Mouse (Mus musculus) layer of hippocampus, postnatal 10 days (tissue): Measurements from ENCODE around the gene Specc1l. TPM values are rescaled to one million over a fixed set of nuclear protein-coding genes. Genes with fewer than 3 reads are reported as not detected.

Source experiments
- DNase-seq, 2 experiments: peaks; one replicate each; pipeline ENCODE4 v3.0.0; 2021; ENCODE audit warnings: low spot score in 2 of 2
- long read RNA-seq: library from polyadenylated mRNA; stranded (forward); transcript quantifications from one replicate; pipeline ENCODE4 v2.0.0, GENCODE M21; 2023
- total RNA-seq, 2 experiments: library from RNA; stranded (reverse); gene quantifications; 2 replicates each; pipeline ENCODE4 v1.2.3; 2021

Specc1l gene
- total RNA-seq, result 10 to 100 TPM; 45.9 to 47.3 TPM
- long read RNA-seq, full-length matches to known transcripts, result 4 of 18 reads
- long read RNA-seq, partial matches to known transcripts, result 5 of 18 reads
- long read RNA-seq, other reads (novel, unspliced or antisense), result 9 of 18 reads

DNA sequence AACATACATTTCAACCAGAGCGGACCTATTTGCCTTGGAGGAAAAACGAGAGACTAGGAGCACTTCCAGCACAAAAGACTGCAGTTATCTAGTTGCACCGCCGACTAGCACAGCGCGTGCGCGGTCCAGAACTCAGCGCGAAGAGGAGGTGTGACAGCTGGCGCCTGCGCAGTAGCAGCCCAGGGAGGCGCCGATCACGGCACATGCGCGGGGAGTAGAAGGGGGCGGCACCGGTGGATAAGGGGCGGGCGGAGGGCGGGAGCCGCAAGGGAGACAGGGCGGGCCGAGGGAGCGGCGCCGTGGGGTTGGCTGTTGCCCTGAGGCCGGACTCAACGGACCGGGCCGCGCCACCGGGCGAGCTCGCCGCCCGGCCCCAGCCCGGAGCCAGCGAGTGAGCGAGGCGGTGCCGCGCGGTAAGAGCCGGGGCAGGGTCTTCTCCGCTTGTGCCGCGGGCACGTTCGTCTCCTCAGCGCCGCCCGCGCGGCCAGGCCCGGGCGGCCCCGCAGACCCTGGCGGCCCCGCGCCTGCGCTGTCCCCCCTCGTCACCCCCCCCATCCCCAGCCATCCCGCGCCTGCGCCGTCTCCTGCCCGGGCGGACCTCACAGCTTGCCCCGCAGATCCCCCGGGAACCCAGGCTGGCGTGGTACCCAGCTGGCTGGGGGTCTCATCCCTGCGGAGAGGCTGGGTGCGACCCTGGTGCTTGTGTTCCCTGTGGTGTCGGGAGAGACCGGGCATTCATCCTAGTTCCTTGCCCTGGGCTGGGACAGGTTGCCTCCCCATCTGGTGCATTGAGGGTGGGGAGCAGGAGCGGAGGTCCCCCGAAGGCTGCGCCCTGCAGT, at the start of gene Specc1l:
TSS of gene Specc1l (plus strand) at position 267 of the 839 bp plus-strand sequence.
- peak; percentile 93 to 97 for DNase-seq

DNA sequence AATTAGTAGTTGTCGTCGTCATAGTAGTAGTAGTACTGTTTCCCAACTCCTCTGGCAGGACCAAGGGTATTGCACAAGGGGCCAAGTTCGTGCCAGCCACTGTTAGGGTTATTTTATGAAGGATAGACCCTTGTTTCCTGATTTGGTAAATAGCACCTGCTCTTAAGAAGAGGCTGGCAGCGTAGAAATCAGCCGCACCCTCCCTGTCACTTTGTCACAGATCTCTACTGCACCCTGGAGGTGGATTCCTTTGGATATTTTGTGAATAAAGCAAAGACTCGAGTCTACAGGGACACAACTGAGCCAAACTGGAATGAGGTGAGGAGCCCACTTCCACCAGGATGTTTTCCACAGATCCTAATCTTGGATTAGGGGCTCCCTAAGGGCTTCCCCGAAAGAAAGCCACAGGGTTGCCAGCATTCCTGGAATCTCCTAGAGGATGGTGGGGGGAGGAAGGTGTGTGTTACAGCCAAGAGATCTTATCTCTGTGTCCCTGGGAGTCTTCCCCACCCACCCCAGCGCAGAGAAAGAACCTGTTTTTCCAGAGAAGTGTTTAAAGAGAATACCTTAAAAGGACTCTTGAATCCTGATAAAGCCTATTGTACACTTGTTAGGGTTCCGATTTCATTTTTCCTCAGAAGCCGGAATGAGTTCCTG, 45.9 kb upstream of the Specc1l start:
- no peak for DNase-seq

DNA sequence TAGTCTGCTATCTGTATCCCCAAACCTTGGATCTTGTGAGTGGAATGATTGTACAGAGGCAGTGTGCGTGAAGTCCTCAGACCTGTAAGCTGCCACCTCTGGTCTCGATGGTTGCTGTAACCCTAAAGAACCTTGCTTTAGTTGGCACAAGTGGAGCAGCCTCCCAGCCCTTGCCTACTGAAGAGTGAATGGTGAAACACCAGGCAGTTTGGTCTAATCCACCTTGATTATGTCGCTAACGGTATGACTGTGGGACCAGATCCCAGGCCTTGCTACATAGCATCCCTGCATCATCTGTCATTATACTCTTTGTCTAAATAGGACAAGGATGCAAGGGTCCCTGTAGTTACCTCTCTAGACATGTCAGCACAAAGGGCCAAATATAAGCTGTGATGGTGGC, 45.3 kb upstream of the Specc1l start:
- DNase-seq, result no peak

DNA sequence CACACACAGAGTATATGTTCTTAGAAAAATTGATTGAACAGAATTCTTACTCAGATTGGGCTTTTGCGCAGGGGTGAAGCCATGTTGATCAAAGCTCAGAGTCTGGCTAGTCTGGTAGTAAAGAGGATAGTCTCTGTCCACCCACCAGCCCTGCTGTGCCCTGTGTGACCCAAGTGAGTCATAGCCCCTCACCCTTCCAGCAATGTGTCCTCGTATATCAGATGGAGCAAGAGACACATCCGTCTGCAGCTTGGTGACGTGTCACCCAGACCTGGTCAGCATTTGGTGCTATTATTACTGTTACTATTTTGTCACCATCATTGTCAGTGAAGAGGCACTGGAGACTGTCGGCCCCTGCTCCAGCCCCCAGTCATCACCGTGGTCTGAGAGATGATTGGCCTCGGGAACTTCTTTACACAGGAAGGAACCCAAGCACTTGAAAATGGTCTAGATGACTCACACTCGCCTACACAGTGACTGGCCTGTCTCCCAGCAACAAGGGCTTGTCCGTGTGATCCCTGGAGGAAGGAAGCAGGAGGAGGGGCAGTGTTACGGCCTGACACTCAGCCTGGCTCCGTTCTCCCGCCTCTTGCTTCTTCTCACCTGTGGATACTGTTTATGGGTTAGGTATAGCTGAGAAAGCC, 41.5 kb upstream of the Specc1l start:
- DNase-seq, result no peak

DNA sequence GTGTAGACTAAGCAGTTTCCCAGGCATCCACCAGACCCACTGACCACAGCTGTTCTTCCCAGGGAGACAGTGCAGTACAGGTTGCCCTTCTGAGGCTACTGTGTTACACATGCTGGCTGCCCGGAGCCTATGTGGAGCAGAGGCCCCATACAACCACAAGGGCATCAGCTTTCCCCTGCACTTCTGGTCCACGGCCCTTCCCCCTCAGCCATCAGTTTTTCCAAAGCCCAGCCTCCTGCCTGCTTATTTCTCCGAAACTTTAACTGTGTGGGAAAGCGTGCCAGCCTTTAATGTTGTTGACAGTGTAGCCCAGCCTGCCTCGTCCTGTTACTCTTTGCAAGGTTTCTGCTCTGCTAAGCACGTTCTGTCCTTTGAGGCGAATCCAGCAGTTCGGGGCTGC, 38.8 kb upstream of the Specc1l start:
- DNase-seq, result no peak

DNA sequence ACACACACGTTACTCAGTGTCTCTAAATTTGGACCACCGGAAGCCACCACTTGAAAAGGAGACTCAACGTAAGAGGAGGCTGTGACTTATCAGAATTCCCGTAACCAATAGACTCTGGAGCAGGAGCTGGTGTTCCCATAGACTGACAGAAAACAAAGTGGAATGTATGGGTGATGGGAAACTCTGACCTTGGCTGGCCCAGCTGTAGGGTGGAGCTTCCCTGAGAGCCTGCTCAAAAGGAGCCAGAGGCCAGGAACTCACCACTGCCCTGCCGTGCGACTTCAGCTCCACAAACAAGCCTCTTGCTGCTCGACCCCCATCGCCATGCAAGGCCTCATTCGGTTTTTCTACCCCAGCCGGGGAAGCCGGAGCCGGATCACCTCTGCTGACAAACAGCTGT, 38.2 kb upstream of the Specc1l start:
- DNase-seq, result no peak

DNA sequence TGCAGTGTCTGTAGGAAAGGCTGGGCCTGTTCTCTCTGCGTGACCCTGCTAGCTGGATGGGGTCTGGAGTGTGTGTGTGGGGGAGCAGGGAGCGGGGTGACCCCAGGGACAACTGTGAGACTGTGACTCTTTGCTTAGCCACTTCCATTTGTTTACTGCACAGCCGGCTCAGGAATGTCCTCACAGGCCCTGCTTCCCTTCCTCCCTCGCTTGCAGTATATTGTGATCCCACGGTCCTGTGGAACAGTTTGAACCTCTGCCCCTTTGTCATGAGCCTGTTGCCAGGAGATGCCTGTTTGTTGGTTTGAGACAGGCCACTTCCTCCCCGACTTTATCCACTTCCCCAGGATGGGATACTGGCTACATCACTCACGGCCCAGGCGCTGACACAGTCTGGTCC, 35.4 kb upstream of the Specc1l start:
- DNase-seq, result no peak

DNA sequence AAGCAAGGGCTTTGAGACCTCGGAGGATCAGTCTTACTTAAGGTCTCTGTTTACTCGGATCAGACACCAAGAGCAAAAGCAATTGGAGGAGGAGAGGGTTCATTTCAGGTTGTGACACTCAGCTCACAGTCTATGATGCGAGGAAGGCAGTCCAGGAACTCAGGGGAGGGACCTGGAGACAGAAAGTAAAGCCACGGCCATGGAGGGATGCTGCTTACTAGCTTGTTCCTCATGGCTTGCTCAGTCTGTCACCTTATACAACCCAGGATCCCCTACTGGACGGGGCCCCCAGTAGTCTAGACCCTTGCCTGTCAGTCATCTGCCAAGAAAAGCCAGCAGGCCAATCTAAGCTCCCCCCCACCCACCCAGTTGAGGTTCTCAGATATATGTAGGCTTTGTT, 33.0 kb upstream of the Specc1l start:
- DNase-seq, result no peak

DNA sequence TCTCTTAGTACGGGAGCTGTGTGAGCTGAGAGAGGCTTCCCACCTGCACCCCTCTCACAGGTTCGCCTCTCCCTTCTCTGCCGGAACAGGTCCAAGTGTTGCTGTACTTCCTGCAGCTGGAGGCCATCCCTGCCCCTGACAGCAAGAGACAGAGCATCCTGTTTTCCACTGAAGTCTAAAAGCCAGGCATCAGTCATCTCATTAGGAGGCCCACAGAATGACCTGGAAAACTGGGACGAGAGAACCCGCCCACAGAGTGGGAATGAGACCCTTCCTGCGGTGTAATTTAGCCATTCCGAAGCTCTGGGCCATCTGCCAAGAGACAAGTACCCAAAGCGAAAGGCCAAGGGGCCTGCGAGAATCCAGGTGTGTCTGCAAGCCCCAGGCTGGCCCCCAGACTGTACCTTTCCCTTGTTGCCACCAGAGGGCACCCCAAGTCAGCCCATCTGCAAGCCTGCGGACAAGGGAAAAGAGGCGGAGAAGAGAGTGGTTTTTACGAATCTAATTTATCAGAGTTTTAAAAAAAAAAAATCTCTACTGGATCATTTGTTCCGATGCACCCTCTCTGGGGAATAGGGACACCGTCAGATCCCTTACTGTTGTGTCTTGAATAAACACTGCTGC, 29.6 kb upstream of the Specc1l start:
- DNase-seq, result peak; percentile 82 to 87

DNA sequence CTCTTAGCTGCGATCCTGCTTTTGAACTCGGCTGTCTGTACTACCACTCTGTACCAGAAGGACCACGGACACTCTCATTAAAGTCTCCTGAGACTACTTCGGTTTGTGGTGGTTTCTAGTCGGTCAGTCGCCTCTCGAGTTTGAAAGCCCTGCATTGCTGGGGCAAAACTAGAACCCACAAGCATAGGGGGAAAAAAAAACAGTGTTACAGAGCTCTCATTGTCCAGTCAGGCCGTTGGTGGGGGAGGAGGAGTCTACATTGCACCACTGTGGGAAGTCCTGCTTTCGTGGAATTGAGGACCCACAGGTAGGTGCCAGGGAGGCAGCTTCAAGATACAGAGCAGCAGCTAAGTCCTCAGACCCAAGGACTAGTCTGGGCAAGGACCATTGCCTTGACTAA, 27.0 kb upstream of the Specc1l start:
- DNase-seq, result no peak

DNA sequence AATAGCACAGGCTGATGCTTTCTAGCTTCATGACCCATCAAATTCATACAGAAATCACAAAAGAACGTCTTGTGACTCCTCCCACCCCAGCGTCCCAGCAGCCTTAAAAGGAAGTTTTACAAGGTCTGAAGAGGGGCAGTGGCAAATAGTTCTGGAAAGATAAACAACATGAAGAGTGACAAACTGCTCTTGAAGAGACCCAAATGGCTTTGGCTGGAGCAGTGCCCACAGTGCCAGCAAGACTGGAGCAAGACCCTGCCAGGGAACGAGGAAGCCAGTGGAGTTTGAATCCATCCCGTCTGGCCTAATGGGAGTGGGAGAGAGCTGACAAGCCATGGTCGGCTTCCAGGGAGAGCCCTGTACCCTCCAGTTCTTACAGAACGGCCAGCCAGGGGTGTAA, 25.3 kb upstream of the Specc1l start:
- peak; percentile 38 to 54 for DNase-seq

DNA sequence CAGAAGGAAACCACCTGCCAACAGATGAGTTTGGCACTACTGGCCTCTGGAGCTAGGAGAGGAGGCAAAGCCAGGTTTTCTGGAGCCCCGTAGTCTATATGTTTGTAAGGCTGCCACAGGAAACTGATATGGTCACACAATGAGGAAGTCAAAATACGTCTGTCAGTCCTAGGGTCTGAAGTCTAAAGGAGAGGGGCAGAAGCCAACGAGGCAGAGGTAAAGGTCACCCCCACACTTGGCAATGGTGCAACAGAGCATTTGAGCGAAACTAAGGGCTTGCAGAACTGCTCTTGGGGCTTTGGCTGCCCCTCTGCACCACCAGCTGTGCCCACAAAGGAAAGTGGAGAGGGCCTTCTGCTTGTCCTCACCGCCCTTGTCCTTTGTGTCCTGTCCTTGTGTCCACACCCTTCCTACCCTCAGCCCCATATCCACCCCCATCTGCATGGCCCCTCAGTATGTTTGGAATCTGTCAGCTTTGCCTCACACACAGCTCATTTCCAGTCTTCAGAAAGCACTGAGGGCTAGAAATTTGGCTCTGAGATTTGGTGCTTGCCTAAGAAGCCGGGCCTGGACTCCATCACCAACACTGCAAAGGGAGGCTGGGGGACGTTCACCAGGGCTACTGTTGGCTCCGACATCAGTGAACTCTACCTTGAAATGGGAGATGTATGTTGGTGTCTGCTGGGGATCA, 24.4 kb upstream of the Specc1l start:
- no peak for DNase-seq

DNA sequence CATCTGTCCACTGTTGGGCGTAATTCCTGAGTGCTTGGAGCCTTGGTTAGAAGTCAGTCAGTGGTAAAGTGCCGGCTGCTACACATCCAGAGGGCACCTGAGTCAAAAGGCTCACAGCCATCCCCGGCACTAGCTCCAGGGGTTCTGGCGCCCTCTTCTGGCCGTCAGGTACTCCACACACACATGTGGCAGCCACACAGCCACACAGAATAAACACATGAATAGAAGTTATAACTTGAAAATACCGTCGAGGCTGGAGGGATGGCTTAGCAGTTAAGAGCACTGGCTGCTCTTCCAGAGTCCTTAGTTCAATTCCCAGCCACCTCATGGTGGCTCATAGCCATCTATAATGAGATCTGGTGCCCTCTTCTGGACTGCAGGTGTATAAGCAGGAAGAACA, 20.2 kb upstream of the Specc1l start:
- DNase-seq, result no peak

DNA sequence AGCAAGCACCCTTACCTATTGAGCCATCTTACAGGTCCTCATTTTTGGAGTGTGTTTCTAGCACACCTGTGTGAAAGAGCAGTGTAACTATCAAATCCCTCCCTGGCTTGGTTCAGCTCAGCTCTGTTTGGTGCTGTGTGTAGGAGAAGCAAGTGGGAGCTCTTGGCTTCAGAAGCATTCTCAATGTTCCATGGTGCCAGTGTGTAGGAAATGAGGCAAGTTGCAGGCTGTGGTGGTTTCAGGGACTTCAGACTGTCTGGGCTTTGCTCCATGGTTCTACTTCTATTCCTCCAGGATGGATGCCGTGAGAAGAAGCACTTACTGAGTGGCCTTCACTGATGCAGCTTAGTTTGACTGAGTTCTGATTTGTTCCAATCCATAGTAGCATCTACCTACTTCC, 14.1 kb upstream of the Specc1l start:
- DNase-seq, result no peak

DNA sequence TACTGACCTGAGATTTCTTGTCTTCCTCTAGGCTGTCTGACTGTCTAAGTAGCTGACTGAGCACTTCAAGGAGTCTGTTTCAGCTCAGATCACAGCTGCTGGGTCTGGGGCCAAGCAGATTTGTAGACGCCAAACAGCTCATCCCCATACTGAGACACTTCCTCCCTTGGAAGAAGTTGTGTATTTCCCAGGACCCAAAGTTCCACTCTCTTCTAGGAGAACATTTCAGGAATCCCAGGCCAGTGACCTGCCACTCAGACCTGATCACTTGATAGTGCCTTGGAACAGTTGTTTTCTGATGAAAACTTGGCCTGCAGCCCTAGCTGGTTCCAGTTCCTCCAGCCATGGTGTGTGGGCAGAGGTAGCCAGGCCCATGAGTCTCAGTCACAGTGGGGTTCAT, 11.1 kb upstream of the Specc1l start:
- DNase-seq, result no peak

DNA sequence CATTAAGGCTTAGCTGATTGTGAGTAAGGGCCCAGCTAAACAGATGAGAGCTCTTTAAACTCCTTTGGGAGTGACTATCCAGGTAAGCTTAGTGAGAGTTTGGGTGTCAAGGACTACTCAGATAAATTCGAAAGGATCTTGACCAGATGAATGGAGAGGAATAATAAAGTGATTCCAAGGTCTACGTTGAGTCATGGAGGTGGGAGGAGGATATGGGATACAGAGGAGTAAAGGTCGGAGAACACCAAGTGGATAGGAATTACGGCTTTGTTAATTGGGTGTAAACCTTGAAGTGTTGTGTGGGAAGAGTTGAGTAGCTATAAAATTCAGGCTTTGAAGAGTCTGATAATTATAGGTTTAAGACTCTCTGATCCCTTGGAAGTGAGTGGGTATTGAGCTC, 5.7 kb upstream of the Specc1l start:
- DNase-seq, result no peak

DNA sequence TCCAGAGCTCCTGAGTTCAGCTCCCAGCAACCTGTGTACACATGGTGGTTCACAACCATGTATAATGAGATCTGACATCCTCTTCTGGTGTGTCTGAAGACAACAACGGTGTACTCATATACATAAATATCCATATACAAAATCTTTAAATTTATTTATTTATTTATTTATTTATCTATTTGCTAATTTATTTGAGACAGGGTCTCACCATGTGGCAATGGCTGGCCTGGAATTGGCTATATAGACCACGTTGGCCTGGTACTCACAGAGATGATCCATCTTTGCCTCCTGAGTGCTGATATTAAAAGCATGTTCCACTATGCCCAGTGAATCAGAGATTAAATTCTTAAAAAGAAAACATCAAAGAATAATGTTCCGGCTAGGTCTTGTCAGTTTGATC, 1.0 kb upstream of the Specc1l start:
- no peak for DNase-seq

DNA sequence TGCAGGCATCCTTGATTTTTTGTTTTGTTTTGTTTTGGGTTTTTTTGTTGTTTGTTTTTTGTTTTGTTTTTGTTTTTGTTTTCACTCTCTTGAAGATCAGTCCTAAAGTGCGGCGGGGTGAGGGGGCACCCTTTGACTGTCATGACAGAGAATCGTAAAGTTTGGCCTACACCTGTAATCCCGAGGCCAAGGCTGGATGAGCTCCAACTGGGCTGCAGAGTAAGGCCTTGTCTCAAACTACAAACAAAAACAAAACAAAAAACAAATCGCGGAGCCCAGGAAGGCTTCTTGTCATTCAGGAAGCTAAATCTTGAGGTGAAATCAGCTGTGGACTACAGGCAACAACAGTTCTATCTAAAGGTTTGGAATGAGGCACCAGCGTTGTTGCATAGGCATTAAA, 1.1 kb downstream of the Specc1l start:
- DNase-seq, result peak; percentile 44 to 54

DNA sequence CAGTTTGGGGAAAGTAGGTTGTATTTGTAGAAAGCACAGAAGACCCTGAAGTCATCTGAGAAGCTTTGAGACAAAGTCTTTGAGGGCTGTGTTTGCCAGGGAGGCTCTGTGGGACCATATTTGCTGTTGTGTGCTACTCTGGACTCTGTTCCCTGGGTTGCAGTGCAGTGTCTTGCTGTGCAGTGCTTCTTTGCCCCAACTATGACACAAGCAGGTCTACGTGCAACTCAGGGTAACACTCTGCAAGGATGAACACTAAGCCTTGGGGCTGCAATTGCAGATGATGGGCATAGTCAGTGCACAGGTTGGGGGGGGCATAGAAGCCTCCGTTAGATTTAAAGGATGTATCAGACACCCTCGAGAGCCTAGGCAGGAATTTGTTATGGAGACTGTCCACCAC, 8.8 kb downstream of the Specc1l start:
- no peak for DNase-seq

DNA sequence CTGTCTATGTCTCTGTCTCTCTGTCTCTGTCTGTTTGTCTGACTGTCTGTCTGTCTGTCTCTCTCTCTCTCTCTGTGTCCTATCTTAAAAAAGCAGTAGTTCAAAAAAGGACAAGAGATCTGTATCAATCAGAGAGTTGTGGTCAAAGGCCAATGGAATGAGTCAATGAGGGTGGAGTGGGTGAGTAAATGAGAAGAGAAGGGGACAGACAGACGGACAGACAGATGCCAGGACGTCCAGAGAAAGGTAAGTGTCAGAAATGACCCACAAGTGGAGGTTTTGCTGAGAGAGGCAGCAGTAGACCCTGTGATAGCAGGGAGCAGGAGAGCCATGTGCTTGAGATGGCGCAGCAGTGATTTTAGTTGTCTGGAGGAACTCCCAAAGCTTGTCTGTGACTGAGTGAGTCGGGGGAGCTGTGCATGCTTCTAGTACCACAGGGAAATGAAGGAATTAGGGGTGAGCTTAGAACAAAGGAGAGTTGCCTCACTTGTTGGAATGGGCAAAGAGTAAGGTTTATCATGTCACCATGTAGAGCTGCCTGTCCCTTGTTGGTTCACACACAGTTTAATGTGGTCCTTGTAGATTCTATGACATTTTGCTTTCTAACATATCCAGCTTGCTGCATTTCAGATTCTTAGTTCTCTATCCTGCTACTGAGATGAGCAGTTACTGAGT, 10.2 kb downstream of the Specc1l start:
- no peak for DNase-seq

DNA sequence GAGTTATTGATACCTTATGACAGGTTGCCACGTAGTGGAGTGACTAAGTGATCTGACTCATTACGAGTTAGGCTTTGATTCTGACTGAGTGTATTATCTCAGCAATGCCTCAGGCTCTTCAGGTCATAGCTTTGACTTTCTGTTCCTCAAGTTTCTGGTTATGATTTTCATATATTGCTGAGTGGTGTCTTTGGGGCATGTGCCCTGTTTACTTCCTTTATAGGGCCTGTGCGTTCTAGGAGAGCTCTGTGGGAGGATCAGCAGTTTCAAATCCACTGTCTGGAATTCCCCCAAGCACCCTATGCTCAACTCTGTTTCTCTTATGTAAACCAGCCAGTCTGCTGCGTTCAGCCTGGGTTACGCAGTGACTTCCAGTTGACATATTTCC, 10.7 kb downstream of the Specc1l start:
- DNase-seq, result no peak
